Mouse (Mus musculus) kidney, adult 2 months (tissue): ENCODE measurements around the gene 1520401A03Rik.

Source experiments
- CTCF ChIP-seq: fragments of 200-500 bp; conservative IDR thresholded peaks from 2 replicates; pipeline ENCODE4 v1.5.1; 2011; ENCODE audit warnings: low read depth, mild to moderate bottlenecking, control low read depth, low read length, moderate library complexity, mixed read lengths; ENCODE audit not compliant: insufficient read depth, insufficient read length
- POLR2A ChIP-seq: fragments of 200-500 bp; IDR thresholded peaks from one replicate; pipeline ENCODE4 v1.6.1; 2011; ENCODE audit warnings: low read depth, low read length, control low read depth

DNA sequence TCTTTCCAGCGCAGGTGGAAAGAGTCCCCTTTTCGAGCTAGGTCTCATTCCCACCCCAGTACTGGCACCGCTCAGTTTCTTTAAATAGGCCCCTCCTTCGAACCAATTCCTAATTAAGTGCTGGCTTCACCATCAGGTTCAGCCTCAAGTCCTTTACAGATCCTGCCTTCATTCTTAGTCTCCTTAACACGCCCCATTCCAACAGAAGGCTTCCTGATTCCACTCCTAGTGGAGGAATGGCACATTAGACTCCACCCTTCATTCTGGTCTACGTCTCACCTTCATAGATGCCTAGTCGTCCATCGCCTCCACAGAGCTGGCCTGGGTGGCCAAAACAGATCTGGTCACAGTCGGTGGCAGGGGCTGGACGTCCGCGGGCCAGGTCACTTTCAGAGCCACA lies 20.4 kb upstream of the 1520401A03Rik start:
- TF ChIP-seq CTCF (no peak), POLR2A (no peak)
